ENCODE assay signal across 24 mouse cellular contexts in genomic region chr12:120004280-120004679, GRCm38 (mm10). TPM values are rescaled to one million over a fixed set of nuclear protein-coding genes. Genes with fewer than 3 reads are reported as not detected.
"Had no signal": no experiment of that assay in that cellular context is flagged by ENCODE, and none has a peak within 500 bp of the region (broad histone marks: within the 10 kb centered on the region; RNA-seq: fewer than 3 reads in every experiment).

No protein-coding gene starts in this region.

- H3K27ac ChIP-seq: kidney, embryonic 15.5 days; limb, embryonic 13.5 days; liver, embryonic 12.5 days; liver, embryonic 15.5 days; lung, embryonic 15.5 days; midbrain, embryonic 10.5 days; midbrain, embryonic 13.5 days; neural tube, embryonic 13.5 days; stomach, embryonic 15.5 days had no signal

- H3K9ac ChIP-seq: kidney, embryonic 15.5 days; limb, embryonic 13.5 days; liver, embryonic 12.5 days; liver, embryonic 15.5 days; lung, embryonic 15.5 days; midbrain, embryonic 13.5 days; neural tube, embryonic 13.5 days; stomach, embryonic 15.5 days had no signal

- H3K4me2 ChIP-seq: kidney, embryonic 15.5 days; limb, embryonic 13.5 days; liver, embryonic 12.5 days; liver, embryonic 15.5 days; lung, embryonic 15.5 days; midbrain, embryonic 13.5 days; neural tube, embryonic 13.5 days; stomach, embryonic 15.5 days had no signal

- H3K36me3 ChIP-seq: kidney, embryonic 15.5 days; limb, embryonic 13.5 days; liver, embryonic 12.5 days; liver, embryonic 15.5 days; lung, embryonic 15.5 days; midbrain, embryonic 10.5 days; midbrain, embryonic 13.5 days; neural tube, embryonic 13.5 days; stomach, embryonic 15.5 days had no signal

- H3K4me1 ChIP-seq: kidney, embryonic 15.5 days; limb, embryonic 13.5 days; liver, embryonic 12.5 days; liver, embryonic 15.5 days; lung, embryonic 15.5 days; megakaryocyte, embryonic 14.5 days; midbrain, embryonic 10.5 days; midbrain, embryonic 13.5 days; neural tube, embryonic 13.5 days; stomach, embryonic 15.5 days had no signal

- DNase-seq: kidney, adult 8-10 months; kidney, postnatal 10 days; kidney, postnatal 4 days; liver; lung, adult 18-20 months; lung, postnatal 10 days; lung, postnatal 36 days; right cerebral cortex, adult 18-20 months; right cerebral cortex, postnatal 14 days; right cerebral cortex, postnatal 4 days; thymus, postnatal 25 days had no signal

- H3K4me3 ChIP-seq: kidney, embryonic 15.5 days; limb, embryonic 13.5 days; liver, embryonic 12.5 days; liver, embryonic 15.5 days; lung, embryonic 15.5 days; megakaryocyte, embryonic 14.5 days; midbrain, embryonic 10.5 days; midbrain, embryonic 13.5 days; myocyte; neural tube, embryonic 13.5 days; stomach, embryonic 15.5 days had no signal

- H3K9me3 ChIP-seq: kidney, embryonic 15.5 days; limb, embryonic 13.5 days; liver, embryonic 12.5 days; liver, embryonic 15.5 days; lung, embryonic 15.5 days; megakaryocyte, embryonic 14.5 days; midbrain, embryonic 10.5 days; midbrain, embryonic 13.5 days; neural tube, embryonic 13.5 days; stomach, embryonic 15.5 days had no signal

- H3K27me3 ChIP-seq: kidney, embryonic 15.5 days; limb, embryonic 13.5 days; liver, embryonic 12.5 days; liver, embryonic 15.5 days; lung, embryonic 15.5 days; megakaryocyte, embryonic 14.5 days; midbrain, embryonic 13.5 days; neural tube, embryonic 13.5 days; stomach, embryonic 15.5 days had no signal

- ATAC-seq: liver, embryonic 12.5 days; midbrain, embryonic 13.5 days; midbrain, embryonic 16.5 days had no signal

RNA-seq across cellular contexts. Expression of gene Tmem196, which starts 58.7 kb away (rescaled TPM):
- total RNA-seq: monocyte, adult 5-6 weeks had no signal
- polyA plus RNA-seq: liver, embryonic 12.5 days; liver, embryonic 15.5 days had no signal
